Mouse (Mus musculus): Measurements from ENCODE around the gene Usp6nl. TPM values are rescaled to one million over a fixed set of nuclear protein-coding genes. Genes with fewer than 3 reads are reported as not detected.

Usp6nl gene
- polyA plus RNA-seq, 1 experiment from 2014 or later = 13.6 TPM

- no peak overlapping the region for H3K9ac ChIP-seq
- H3K4me3 ChIP-seq = no peak overlapping the region
- no peaks in the 10 kb centered on the region for H3K36me3 ChIP-seq
- H3K27me3 ChIP-seq (replicated peaks) = no peaks in the 10 kb centered on the region
- H3K4me1 ChIP-seq = no peaks in the 10 kb centered on the region
- ATAC-seq (ENCODE audit: low FRiP score, low read depth) = no peak
- H3K9me3 ChIP-seq = no peaks in the 10 kb centered on the region
- 91% methylated on average over 10 of the region's 10 CpGs for WGBS
- H3K27ac ChIP-seq = no peak overlapping the region
- H3K4me2 ChIP-seq (replicated peaks) = no peak overlapping the region
Observed at GRCm38 (mm10) chr2:6312764-6313163, 9.7 kb upstream of the Usp6nl start.

- no peaks in the 10 kb centered on the region for H3K27me3 ChIP-seq (replicated peaks)
- ATAC-seq (ENCODE audit: low FRiP score, low read depth) = no peak
Observed at GRCm38 (mm10) chr2:6313733-6314132, 8.7 kb upstream of the Usp6nl start.

GRCm38 (mm10) chr2:6320153-6320552, 2.3 kb upstream of the Usp6nl start:
- no peaks in the 10 kb centered on the region for H3K36me3 ChIP-seq
- no peak for ATAC-seq (ENCODE audit: low FRiP score, low read depth)
- 88% methylated on average over 3 of the region's 3 CpGs for WGBS
- no peak overlapping the region for H3K4me3 ChIP-seq
- no peak overlapping the region for H3K9ac ChIP-seq
- H3K27me3 ChIP-seq (replicated peaks) = no peaks in the 10 kb centered on the region
- H3K27ac ChIP-seq = no peak overlapping the region
- no peak overlapping the region for H3K4me2 ChIP-seq (replicated peaks)
- no peaks in the 10 kb centered on the region for H3K9me3 ChIP-seq
- H3K4me1 ChIP-seq = peaks cover 14% of the 10 kb centered on the region; the same call in 1 of the 2 replicates

More at GRCm38 (mm10) chr2:6313733-6314132, 8.7 kb upstream of the Usp6nl start:
- Histone ChIP-seq H3K27ac (no peak overlapping the region), H3K36me3 (no peaks in the 10 kb centered on the region), H3K9ac (no peak overlapping the region), H3K4me3 (no peak overlapping the region), H3K4me1 (no peaks in the 10 kb centered on the region), H3K9me3 (no peaks in the 10 kb centered on the region), H3K4me2 (replicated peaks) (no peak overlapping the region)
- WGBS = 91% methylated on average over 1 of the region's 1 CpGs

- peak overlapping the region; percentile 97 for H3K9ac ChIP-seq
- peak overlapping the region; percentile 92 for H3K4me3 ChIP-seq
- no peaks in the 10 kb centered on the region for H3K27me3 ChIP-seq (replicated peaks)
- no peak; the same call in 1 of the 2 replicates for ATAC-seq (ENCODE audit: low FRiP score, low read depth)
- H3K27ac ChIP-seq = peak overlapping the region; percentile 95
- WGBS = 9% methylated on average over 9 of the region's 9 CpGs
- no peaks in the 10 kb centered on the region for H3K36me3 ChIP-seq
- H3K4me1 ChIP-seq = peaks cover 14% of the 10 kb centered on the region; the same call in 1 of the 2 replicates
- H3K4me2 ChIP-seq (replicated peaks) = peak overlapping the region; percentile 72
- H3K9me3 ChIP-seq = no peaks in the 10 kb centered on the region
Observed at GRCm38 (mm10) chr2:6321769-6322375, 595 bp upstream of the Usp6nl start.

- Histone ChIP-seq H3K9ac (peak overlapping the region; percentile 97), H3K27ac (peak overlapping the region; percentile 95), H3K4me1 (peaks cover 14% of the 10 kb centered on the region; the same call in 1 of the 2 replicates), H3K27me3 (replicated peaks) (no peaks in the 10 kb centered on the region), H3K4me2 (replicated peaks) (peak overlapping the region; percentile 72), H3K4me3 (peak overlapping the region; percentile 92), H3K36me3 (no peaks in the 10 kb centered on the region), H3K9me3 (no peaks in the 10 kb centered on the region)
- ATAC-seq (ENCODE audit: low FRiP score, low read depth) = peak; percentile 83
- under 1% methylated on average over 70 of the region's 70 CpGs for WGBS
Observed at GRCm38 (mm10) chr2:6322938-6323521, 563 bp downstream of the Usp6nl start.

GRCm38 (mm10) chr2:6325646-6326045, 3.2 kb downstream of the Usp6nl start:
- WGBS = 64% methylated on average over 3 of the region's 3 CpGs
- no peak overlapping the region for H3K9ac ChIP-seq
- no peaks in the 10 kb centered on the region for H3K27me3 ChIP-seq (replicated peaks)
- H3K4me3 ChIP-seq = no peak overlapping the region
- H3K27ac ChIP-seq = no peak overlapping the region
- no peak overlapping the region for H3K4me2 ChIP-seq (replicated peaks)
- H3K36me3 ChIP-seq = no peaks in the 10 kb centered on the region
- no peak for ATAC-seq (ENCODE audit: low FRiP score, low read depth)
- no peaks in the 10 kb centered on the region for H3K9me3 ChIP-seq
- H3K4me1 ChIP-seq = peaks cover 14% of the 10 kb centered on the region; the same call in 1 of the 2 replicates

- 89% methylated on average over 7 of the region's 7 CpGs for WGBS
- Histone ChIP-seq H3K27ac (no peak overlapping the region), H3K4me3 (no peak overlapping the region), H3K9me3 (no peaks in the 10 kb centered on the region), H3K36me3 (no peaks in the 10 kb centered on the region), H3K4me1 (peaks cover 18% of the 10 kb centered on the region; the same call in 1 of the 2 replicates), H3K4me2 (replicated peaks) (no peak overlapping the region), H3K27me3 (replicated peaks) (no peaks in the 10 kb centered on the region), H3K9ac (no peak overlapping the region)
- no peak for ATAC-seq (ENCODE audit: low FRiP score, low read depth)
Observed at GRCm38 (mm10) chr2:6328927-6329326, 6.5 kb downstream of the Usp6nl start.

GRCm38 (mm10) chr2:6330756-6331155, 8.3 kb downstream of the Usp6nl start:
- Histone ChIP-seq H3K27ac (no peak overlapping the region), H3K27me3 (replicated peaks) (no peaks in the 10 kb centered on the region), H3K4me1 (0 out of 2 replicates have a peak, but pooled peaks cover 8% of the 10 kb centered on the region), H3K9ac (no peak overlapping the region), H3K36me3 (no peaks in the 10 kb centered on the region), H3K4me3 (no peak overlapping the region), H3K9me3 (no peaks in the 10 kb centered on the region), H3K4me2 (replicated peaks) (no peak overlapping the region)
- WGBS = 90% methylated on average over 8 of the region's 8 CpGs
- no peak for ATAC-seq (ENCODE audit: low FRiP score, low read depth)

GRCm38 (mm10) chr2:6331324-6332137, 9.1 kb downstream of the Usp6nl start:
- no peak for ATAC-seq (ENCODE audit: low FRiP score, low read depth)
- Histone ChIP-seq H3K27ac (no peak overlapping the region), H3K9ac (no peak overlapping the region), H3K9me3 (no peaks in the 10 kb centered on the region), H3K4me2 (replicated peaks) (no peak overlapping the region), H3K27me3 (replicated peaks) (no peaks in the 10 kb centered on the region), H3K4me3 (no peak overlapping the region), H3K36me3 (no peaks in the 10 kb centered on the region), H3K4me1 (0 out of 2 replicates have a peak, but pooled peaks cover 8% of the 10 kb centered on the region)
- WGBS = 63% methylated on average over 7 of the region's 7 CpGs

GRCm38 (mm10) chr2:6333570-6333969, 11.1 kb downstream of the Usp6nl start:
- WGBS = 71% methylated on average over 1 of the region's 1 CpGs
- Histone ChIP-seq H3K4me3 (no peak overlapping the region), H3K27ac (no peak overlapping the region), H3K4me1 (0 out of 2 replicates have a peak, but pooled peaks cover 8% of the 10 kb centered on the region), H3K9ac (no peak overlapping the region), H3K9me3 (no peaks in the 10 kb centered on the region), H3K36me3 (0 out of 2 replicates have a peak, but pooled peaks cover 3% of the 10 kb centered on the region), H3K4me2 (replicated peaks) (no peak overlapping the region), H3K27me3 (replicated peaks) (no peaks in the 10 kb centered on the region)
- ATAC-seq (ENCODE audit: low FRiP score, low read depth) = no peak

GRCm38 (mm10) chr2:6334011-6334410, 11.5 kb downstream of the Usp6nl start:
- Histone ChIP-seq H3K27me3 (replicated peaks) (no peaks in the 10 kb centered on the region), H3K9me3 (no peaks in the 10 kb centered on the region), H3K36me3 (0 out of 2 replicates have a peak, but pooled peaks cover 3% of the 10 kb centered on the region), H3K4me3 (no peak overlapping the region), H3K27ac (no peak overlapping the region), H3K9ac (no peak overlapping the region), H3K4me2 (replicated peaks) (no peak overlapping the region), H3K4me1 (0 out of 2 replicates have a peak, but pooled peaks cover 8% of the 10 kb centered on the region)
- 88% methylated on average over 6 of the region's 6 CpGs for WGBS
- no peak for ATAC-seq (ENCODE audit: low FRiP score, low read depth)

All from neural tube, embryonic 12.5 days (tissue).